Mouse (Mus musculus): ENCODE results near the gene Cdkn1a. TPM values are rescaled to one million over a fixed set of nuclear protein-coding genes. Genes with fewer than 3 reads are reported as not detected.

The Cdkn1a gene
- total RNA-seq, 2 experiments from 2014 or later = 138 to 142 TPM

Other genes with a start within 250 kb of the Cdkn1a start
- not detected for gene Pnpla1, start 232.6 kb upstream of the Cdkn1a start, total RNA-seq (2021)
- under 1 TPM; 0.56 to 0.57 TPM for gene 4930539E08Rik, start 175.7 kb upstream of the Cdkn1a start, total RNA-seq (2021)
- not detected for gene Pxt1, start 147.1 kb upstream of the Cdkn1a start, total RNA-seq (2021)
- 10 to 100 TPM; 60.7 to 64.6 TPM for gene Kctd20, start 139.0 kb upstream of the Cdkn1a start, total RNA-seq (2021)
- 10 to 100 TPM; 60.3 to 66.7 TPM for gene Stk38, start 83.0 kb upstream of the Cdkn1a start, total RNA-seq (2021)
- 100 to 1,000 TPM; 129 TPM for gene Srsf3, start 58.3 kb upstream of the Cdkn1a start, total RNA-seq (2021)
- gene Rab44, start 23.2 kb downstream of the Cdkn1a start, total RNA-seq (2021) = 1 to 10 TPM; 1.8 to 2.3 TPM
- gene Cpne5, start 147.2 kb downstream of the Cdkn1a start, total RNA-seq (2021) = 1 to 10 TPM in 1 of 2 experiments, under 1 TPM in 1; 0.69 to 1.1 TPM
- 10 to 100 TPM; 22.1 to 22.8 TPM for gene Ppil1, start 173.2 kb downstream of the Cdkn1a start, total RNA-seq (2021)
- gene BC004004, start 177.8 kb downstream of the Cdkn1a start, total RNA-seq (2021) = 100 to 1,000 TPM in 1 of 2 experiments, 10 to 100 TPM in 1; 98.5 to 101 TPM
- gene Pi16, start 226.7 kb downstream of the Cdkn1a start, total RNA-seq (2021) = 10 to 100 TPM; 50.3 to 54.5 TPM